Mouse (Mus musculus) spleen, adult 10 weeks (tissue): ENCODE measurements around the gene Lipc. TPM values are rescaled to one million over a fixed set of nuclear protein-coding genes. Genes with fewer than 3 reads are reported as not detected.

Source experiments
- polyA plus RNA-seq: library from polyadenylated mRNA; stranded (reverse); fragments of 350-450 nt; fragmentation: Illumina TruSeq; extraction: RNeasy Lipid Tissue Mini Kit (QIAGEN cat#74804); gene quantifications from one replicate; pipeline ENCODE4 v1.2.3, GENCODE M21; 2015; ENCODE audit warnings: low replicate concordance; ENCODE audit not compliant: insufficient read depth

The Lipc gene
- 3.1 TPM for polyA plus RNA-seq

GRCm38 (mm10) chr9:70952126-70952525 lies at the start of gene Lipc:
Gene Lipc (minus strand): TSS chr9:70952226.

Other genes with a start within 250 kb of the Lipc start
- gene Aqp9, start 216.5 kb upstream of the Lipc start, polyA plus RNA-seq, result 6.3 TPM